Mouse (Mus musculus) hindbrain, postnatal 0 days (tissue): ENCODE data around the gene Tlk1. TPM values are rescaled to one million over a fixed set of nuclear protein-coding genes. Genes with fewer than 3 reads are reported as not detected.

Experiments
- ATAC-seq: fragments of 200-750 bp; cut with Nextera tagmentation; 2 replicates; pipeline ENCODE4 v1.8.0; 2017; ENCODE audit warnings: mild to moderate bottlenecking, moderate TSS enrichment, moderate library complexity
- DNase-seq: peaks from one replicate; pipeline ENCODE4 v3.0.0-alpha.2; 2015; ENCODE audit warnings: low spot score
- H3K27ac ChIP-seq: fragments of 300-500 bp; sonication (generic); 2 replicates; pipeline ENCODE4 v1.5.1; 2014; ENCODE audit warnings: mild to moderate bottlenecking
- H3K27me3 ChIP-seq: fragments of 300-500 bp; sonication (generic); 2 replicates; pipeline ENCODE4 v1.6.1; 2014; ENCODE audit warnings: low read length, mixed read lengths; ENCODE audit not compliant: insufficient read depth
- H3K36me3 ChIP-seq: fragments of 300-500 bp; sonication (generic); 2 replicates; pipeline ENCODE4 v1.6.1; 2014; ENCODE audit warnings: low read length, mixed read lengths; ENCODE audit not compliant: insufficient read depth
- H3K4me1 ChIP-seq: fragments of 300-500 bp; sonication (generic); 2 replicates; pipeline ENCODE4 v1.6.1; 2014; ENCODE audit warnings: antibody characterized with exemption, low read length, mixed read lengths; ENCODE audit not compliant: insufficient read depth
- H3K4me2 ChIP-seq: fragments of 300-500 bp; sonication (generic); 2 replicates; pipeline ENCODE4 v1.6.1; 2014; ENCODE audit warnings: low read depth, mild to moderate bottlenecking, low read length, moderate library complexity, mixed read lengths
- H3K4me3 ChIP-seq: fragments of 300-500 bp; sonication (generic); 2 replicates; pipeline ENCODE4 v1.5.1; 2014; ENCODE audit warnings: low read length
- H3K9ac ChIP-seq: fragments of 300-500 bp; sonication (generic); replicated peaks from 2 replicates; pipeline ENCODE4 v1.6.1; 2014; ENCODE audit warnings: mild to moderate bottlenecking, low read length, moderate library complexity, mixed read lengths
- H3K9me3 ChIP-seq: fragments of 300-500 bp; sonication (generic); 2 replicates; pipeline ENCODE4 v1.6.1; 2016; ENCODE audit warnings: low read length, mixed read lengths
- CTCF ChIP-seq: IDR thresholded peaks from 2 replicates; pipeline ENCODE4 v1.5.1; 2016; ENCODE audit warnings: antibody characterized with exemption, control low read depth, low read depth
- WGBS: fragments of 180-500 bp; shearing (Covaris S2); extraction: QIAGEN DNeasy Blood & Tissue Kit; methylation state at CpG from one replicate; pipeline ENCODE4 v1.1.7; 2014; 5-methylcytosine and 5-hydroxymethylcytosine counted together
- polyA plus RNA-seq: library from polyadenylated mRNA; unstranded; fragments of >200 nt; fragmentation: Nextera tagmentation; extraction: Ambion mirVana; gene quantifications from 2 replicates; pipeline ENCODE4 v1.2.1, GENCODE M21; 2015
- total RNA-seq: library from RNA; depleted of rRNA; stranded (reverse); fragments of >200 nt; gene quantifications from 2 replicates; pipeline ENCODE4 v1.2.3, GENCODE M21; 2014; rRNA removed

The Tlk1 gene
- total RNA-seq (17.3 and 22.8 TPM in 2 replicates), polyA plus RNA-seq (23.8 and 27.0 TPM in 2 replicates)

DNA sequence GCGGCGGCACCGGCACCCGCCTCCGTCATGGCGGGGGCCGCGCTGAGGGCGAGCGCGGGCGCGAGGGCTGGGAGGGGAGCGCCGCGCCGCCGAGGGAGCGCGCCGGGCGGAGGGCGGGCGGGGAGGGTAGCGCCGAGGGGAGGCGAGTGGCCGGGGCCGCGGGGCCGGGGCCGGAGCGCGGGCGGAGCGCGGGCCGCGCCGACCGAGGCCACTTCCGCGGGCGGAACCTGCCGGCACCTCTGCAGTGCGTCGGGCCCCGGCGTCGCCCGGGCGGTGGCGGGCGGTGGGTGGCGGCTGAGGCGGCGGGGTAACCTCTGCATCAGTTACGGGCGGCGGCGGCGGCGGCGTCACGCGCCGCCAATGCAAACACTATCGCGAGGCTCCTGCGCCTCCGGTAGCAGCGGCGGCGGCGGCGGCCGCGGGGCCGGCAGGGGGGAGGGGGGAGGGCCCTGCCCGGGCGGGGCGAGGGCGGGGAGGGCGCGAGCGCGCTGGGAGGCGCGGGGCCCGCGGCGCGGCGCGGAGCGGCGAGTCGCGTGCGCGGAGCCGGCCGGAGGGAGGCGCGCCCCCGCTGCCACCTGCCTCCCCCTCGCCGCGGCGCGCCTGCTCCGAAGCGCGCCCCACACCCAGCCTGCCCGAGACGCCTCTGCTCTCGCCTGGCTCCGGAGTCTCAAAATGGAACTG is at the start of gene Tlk1:
Gene Tlk1 (minus strand): TSS at position 358 of the 681 bp plus-strand sequence.
- Histone ChIP-seq H3K27me3 (no peaks in the 10 kb centered on the region), H3K4me3 (peak within 1 kb of the TSS; percentile 91), H3K4me1 (0 out of 2 replicates have a peak, but pooled peaks cover 5% of the 10 kb centered on the region), H3K4me2 (peak within 1 kb of the TSS; percentile 80), H3K36me3 (no peaks in the 10 kb centered on the region), H3K9me3 (no peaks in the 10 kb centered on the region), H3K27ac (peak within 1 kb of the TSS; percentile 99), H3K9ac (peak within 1 kb of the TSS; percentile 93)
- under 1% methylated on average over 37 of the region's 118 CpGs for WGBS
- TF ChIP-seq CTCF: no peak
- ATAC-seq: peak; percentile 92
- peak; percentile 94 for DNase-seq

DNA sequence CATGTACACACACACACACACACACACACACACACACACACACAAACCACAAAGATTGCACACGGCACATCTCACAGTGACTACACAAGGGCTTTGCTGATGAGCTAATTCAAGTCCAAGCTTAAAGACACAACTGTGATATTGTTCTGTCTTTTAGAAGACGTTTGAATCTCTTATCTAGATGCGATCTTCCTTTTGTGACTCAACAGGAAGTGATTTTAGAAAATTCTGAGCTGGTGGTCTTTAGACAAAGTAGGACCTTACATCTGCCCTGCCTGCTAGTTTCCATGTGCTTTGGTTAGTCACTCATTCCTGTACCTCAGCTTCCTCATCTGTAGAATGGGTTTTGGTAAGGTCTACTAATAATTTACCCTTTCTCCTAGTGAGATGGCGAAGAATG is 49.6 kb upstream of the Tlk1 start:
- no peak for DNase-seq
- TF ChIP-seq CTCF: no peak
- no peaks in the 10 kb centered on the region for H3K9me3 ChIP-seq
- H3K4me2 ChIP-seq: no peak overlapping the region
- no peaks in the 10 kb centered on the region for H3K36me3 ChIP-seq
- no peaks in the 10 kb centered on the region for H3K4me1 ChIP-seq
- ATAC-seq: no peak
- no peak overlapping the region for H3K4me3 ChIP-seq
- H3K27ac ChIP-seq: no peak overlapping the region
- 83% methylated on average over 4 of the region's 4 CpGs for WGBS
- no peaks in the 10 kb centered on the region for H3K27me3 ChIP-seq
- no peak overlapping the region for H3K9ac ChIP-seq

DNA sequence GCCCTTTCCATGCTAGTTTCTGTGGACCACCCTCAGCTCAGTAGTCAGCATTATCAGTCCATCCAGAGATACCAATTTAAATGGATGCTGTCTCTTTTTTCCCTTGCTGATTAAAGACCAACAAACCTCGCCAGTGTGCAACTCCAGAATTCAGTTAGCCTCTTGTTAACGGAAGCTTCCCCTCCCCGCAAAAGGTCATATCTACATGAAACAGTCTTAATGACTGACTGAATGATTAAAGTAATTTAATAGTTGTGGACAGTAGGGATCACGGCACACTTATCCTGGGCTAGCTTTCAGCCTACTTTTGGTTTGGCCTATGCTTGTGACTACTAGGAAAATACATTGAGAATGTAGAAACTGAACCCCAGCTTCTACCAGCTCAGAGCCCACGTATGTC is 47.6 kb upstream of the Tlk1 start:
- DNase-seq (no peak), ATAC-seq (no peak)
- H3K27ac ChIP-seq: no peak overlapping the region
- TF ChIP-seq CTCF: no peak
- no peaks in the 10 kb centered on the region for H3K9me3 ChIP-seq
- H3K4me1 ChIP-seq: no peaks in the 10 kb centered on the region
- no peak overlapping the region for H3K4me2 ChIP-seq
- H3K36me3 ChIP-seq: no peaks in the 10 kb centered on the region
- no peak overlapping the region for H3K4me3 ChIP-seq
- WGBS: 86% methylated on average over 5 of the region's 5 CpGs
- H3K9ac ChIP-seq: no peak overlapping the region
- H3K27me3 ChIP-seq: no peaks in the 10 kb centered on the region

GRCm38 (mm10) chr2:70871466-70872022 is 46.0 kb upstream of the Tlk1 start:
- DNase-seq (no peak), ATAC-seq (no peak)
- H3K4me2 ChIP-seq: no peak overlapping the region
- H3K27ac ChIP-seq: no peak overlapping the region
- no peaks in the 10 kb centered on the region for H3K27me3 ChIP-seq
- no peaks in the 10 kb centered on the region for H3K4me1 ChIP-seq
- TF ChIP-seq CTCF: no peak
- 47% methylated on average over 8 of the region's 8 CpGs for WGBS
- H3K9ac ChIP-seq: no peak overlapping the region
- no peak overlapping the region for H3K4me3 ChIP-seq
- H3K36me3 ChIP-seq: no peaks in the 10 kb centered on the region
- no peaks in the 10 kb centered on the region for H3K9me3 ChIP-seq

DNA sequence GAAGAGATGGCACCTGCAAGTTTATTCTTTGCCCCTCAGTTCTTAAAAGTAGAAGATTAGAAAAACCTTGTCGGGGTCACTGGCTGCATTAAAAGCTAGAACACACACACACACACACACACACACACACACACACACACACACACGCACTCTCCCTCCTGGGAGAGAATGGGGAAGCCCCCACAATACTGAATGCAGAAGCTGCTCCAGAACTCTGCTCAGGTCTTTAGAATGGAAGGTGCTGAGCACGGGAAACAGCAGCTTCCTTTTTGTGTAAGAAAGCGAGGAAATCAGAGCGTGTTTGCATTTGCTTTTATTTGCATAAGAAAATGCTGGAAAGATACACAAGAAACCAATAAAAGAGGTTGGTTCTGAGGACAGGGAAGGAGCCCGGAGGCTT is 45.3 kb upstream of the Tlk1 start:
- Histone ChIP-seq H3K9ac (no peak overlapping the region), H3K4me1 (no peaks in the 10 kb centered on the region), H3K27me3 (no peaks in the 10 kb centered on the region), H3K36me3 (no peaks in the 10 kb centered on the region), H3K9me3 (no peaks in the 10 kb centered on the region), H3K4me2 (no peak overlapping the region), H3K27ac (no peak overlapping the region), H3K4me3 (no peak overlapping the region)
- TF ChIP-seq CTCF: no peak
- no peak for DNase-seq
- WGBS: 43% methylated on average over 6 of the region's 6 CpGs
- no peak for ATAC-seq

DNA sequence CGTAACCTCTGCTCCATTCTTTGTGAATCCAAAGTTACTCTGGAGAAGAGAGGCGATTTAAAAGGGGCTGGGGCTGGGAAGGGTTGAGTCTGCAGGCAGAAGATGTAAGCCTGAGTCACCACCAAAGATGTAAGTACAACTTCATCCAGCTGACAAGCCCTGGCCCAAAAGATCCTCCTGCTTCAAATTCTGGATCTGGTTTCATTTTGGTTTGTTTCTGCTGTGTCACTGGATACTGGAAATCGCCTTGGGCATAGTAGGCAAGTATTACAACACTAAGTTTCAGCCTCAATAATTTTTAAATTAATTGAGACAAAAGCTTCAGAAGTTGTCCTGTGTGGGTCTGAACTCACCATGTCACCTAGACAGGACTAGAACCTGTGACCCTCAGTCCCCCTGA is 43.6 kb upstream of the Tlk1 start:
- Histone ChIP-seq H3K4me1 (no peaks in the 10 kb centered on the region), H3K4me2 (no peak overlapping the region), H3K4me3 (no peak overlapping the region), H3K27me3 (no peaks in the 10 kb centered on the region), H3K9me3 (no peaks in the 10 kb centered on the region), H3K36me3 (no peaks in the 10 kb centered on the region), H3K9ac (no peak overlapping the region), H3K27ac (no peak overlapping the region)
- DNase-seq (no peak), ATAC-seq (no peak)
- TF ChIP-seq CTCF: no peak
- 93% methylated on average over 3 of the region's 3 CpGs for WGBS

DNA sequence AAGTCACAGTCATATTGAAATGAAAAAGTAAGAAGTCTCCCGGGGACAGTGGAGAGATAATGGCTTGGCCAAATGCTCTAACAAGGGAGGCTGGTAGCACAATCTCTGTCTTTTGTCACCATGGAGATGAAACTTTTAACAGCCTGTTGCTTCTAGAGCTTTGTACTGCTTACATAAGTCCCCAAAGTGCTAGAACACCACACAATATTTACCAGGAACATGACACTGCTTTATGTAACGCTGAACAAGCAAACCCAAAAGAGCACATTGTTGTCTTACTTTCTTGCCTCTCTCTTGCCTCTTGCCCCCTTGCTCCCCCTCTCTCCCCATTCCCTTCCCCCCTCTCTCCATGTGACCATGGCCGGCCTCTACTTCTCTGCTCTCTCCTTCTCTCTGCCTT is 41.7 kb upstream of the Tlk1 start:
- Histone ChIP-seq H3K36me3 (no peaks in the 10 kb centered on the region), H3K27me3 (no peaks in the 10 kb centered on the region), H3K4me3 (no peak overlapping the region), H3K9me3 (no peaks in the 10 kb centered on the region), H3K9ac (no peak overlapping the region), H3K27ac (no peak overlapping the region), H3K4me1 (no peaks in the 10 kb centered on the region), H3K4me2 (no peak overlapping the region)
- no peak for DNase-seq
- ATAC-seq: no peak
- TF ChIP-seq CTCF: no peak
- 74% methylated on average over 3 of the region's 3 CpGs for WGBS
